Mouse (Mus musculus) layer of hippocampus, adult 18-20 months (tissue): ENCODE measurements around the gene Gm29735. TPM values are rescaled to one million over a fixed set of nuclear protein-coding genes. Genes with fewer than 3 reads are reported as not detected.
"Not testable (repeated sequence)": the region's sequence is repeated elsewhere in the genome, so short reads cannot be mapped to it uniquely, and the experiment has no call there.

Experiments
- DNase-seq, 2 experiments: peaks; one replicate each; pipeline ENCODE4 v3.0.0; 2022; ENCODE audit warnings: low spot score in 2 of 2
- long read RNA-seq: library from polyadenylated mRNA; stranded (forward); transcript quantifications from one replicate; pipeline ENCODE4 v2.0.0, GENCODE M21; 2021
- total RNA-seq, 2 experiments: library from RNA; stranded (reverse); gene quantifications; 2 replicates each; pipeline ENCODE4 v1.2.3; 2021

Gm29735 gene
- total RNA-seq: not detected
- long read RNA-seq: 0 reads

- DNase-seq: not testable (repeated sequence)
Observed at GRCm38 (mm10) chr7:142157013-142157412, at the start of gene Gm29735. Gene Gm29735 (minus strand): TSS chr7:142157113.

GRCm38 (mm10) chr7:142205488-142205887 lies 48.6 kb upstream of the Gm29735 start:
- DNase-seq: no peak

DNA sequence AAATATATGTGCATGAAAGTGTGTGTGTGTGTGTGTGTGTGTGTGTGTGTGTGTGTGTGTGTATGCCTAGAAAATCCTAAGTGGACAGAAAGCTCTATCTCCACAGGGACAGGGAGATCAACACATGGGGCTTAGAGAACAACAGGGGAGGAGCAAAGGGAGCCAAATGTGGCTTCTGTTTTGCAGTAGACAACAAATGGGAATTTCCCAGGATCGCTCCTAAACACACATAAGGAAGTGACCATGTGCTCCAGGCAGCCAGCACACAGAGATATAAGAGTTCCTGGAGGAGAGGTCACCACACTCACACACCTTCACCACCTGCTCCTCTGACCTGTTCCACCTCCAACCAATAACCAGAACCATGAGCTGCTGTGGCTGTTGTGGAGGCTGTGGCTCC lies 44.2 kb upstream of the Gm29735 start, which contains the start of gene Krtap5-3:
Gene Krtap5-3, plus strand, starts transcription at position 301 of the 400 bp plus-strand sequence.
- no peak for DNase-seq

DNA sequence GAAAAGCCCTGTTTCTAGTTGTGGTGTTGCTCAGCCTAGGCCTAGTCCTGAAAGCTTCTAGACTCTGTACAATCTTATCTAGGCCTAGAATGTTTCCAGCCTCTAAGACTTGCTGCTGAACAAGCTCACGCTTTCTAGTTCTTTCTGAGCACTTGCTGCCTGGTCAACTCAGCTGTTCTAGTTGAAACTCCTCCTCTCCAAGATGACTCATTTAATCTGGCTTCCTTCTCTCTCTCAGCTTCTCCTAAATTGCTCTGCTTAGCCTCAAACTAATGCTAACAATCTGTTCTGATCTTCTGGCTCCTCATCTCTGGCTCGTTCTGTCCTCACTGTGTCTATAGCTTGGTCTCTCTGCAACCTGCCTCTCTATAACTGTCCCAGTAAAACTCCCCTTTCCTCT lies 41.8 kb upstream of the Gm29735 start:
- peak in 1 of 2 experiments; percentile 7 for DNase-seq

- no peak for DNase-seq
Observed at GRCm38 (mm10) chr7:142190289-142190688, 33.4 kb upstream of the Gm29735 start, which contains the start of gene Gm10153. Gene Gm10153 (minus strand): TSS chr7:142190389.

DNA sequence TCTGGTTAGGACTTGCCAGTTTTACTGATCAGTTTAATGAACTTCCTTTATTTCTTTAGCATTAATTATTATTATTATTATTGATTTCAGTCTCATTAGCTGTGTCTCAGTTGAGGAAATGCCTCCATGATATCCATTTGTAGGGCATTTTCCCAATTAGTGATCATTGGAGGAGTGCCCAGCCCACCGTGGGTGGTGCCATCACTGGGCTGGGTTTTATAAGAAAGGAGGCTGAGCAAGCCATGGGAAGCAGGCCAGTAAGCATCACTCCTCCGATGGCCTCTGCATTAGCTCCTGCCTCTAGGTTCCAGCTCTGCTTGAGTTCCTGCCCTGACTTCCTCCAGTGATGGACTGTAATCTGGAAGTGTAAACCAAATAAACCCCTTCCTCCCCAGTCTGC lies 31.2 kb upstream of the Gm29735 start:
- DNase-seq: peak in 1 of 2 experiments; percentile 1

DNA sequence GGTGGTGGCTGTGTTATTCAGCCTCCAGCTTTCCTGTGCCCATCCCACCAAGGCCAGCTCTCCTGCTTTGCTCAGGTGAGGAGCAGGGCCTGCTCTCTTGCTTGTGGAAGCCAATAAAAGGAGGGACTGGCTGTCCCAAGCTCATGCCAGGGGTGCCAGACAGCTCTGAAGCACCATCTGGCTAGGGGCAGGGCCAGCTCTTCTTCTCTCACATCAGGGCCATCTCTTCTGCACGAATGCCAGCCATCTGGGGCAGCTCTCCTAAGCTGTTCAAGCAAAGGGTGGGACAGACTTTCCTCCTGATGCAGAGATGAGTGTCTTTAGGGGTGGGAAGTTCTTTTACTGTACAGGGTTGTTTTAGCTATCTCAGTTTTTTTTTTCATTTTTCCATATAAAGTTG lies 24.1 kb upstream of the Gm29735 start:
- no peak for DNase-seq

DNA sequence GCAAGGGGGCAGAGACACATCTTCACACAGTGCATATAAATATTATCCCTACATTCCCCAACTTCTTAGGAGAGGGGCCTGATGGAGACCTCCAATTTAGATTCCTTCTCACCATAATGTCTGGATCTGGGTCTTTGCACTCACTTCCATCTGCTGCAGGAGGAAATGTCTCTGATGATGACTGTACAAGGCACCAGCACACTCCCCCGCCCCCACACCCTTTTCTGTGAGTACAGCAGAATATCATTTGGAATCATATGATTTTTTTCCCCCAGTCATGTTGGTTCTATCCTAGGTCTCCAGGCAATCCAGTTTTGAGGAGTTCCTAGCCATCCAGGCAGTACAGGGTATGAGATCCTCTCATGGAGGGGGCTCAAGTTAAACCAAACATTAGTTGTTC lies 21.8 kb upstream of the Gm29735 start:
- peak in 1 of 2 experiments; percentile 33 for DNase-seq

GRCm38 (mm10) chr7:142175905-142176304 lies 19.0 kb upstream of the Gm29735 start, which contains the start of gene Krtap5-2:
Gene Krtap5-2 (minus strand): TSS chr7:142176005.
- not testable (repeated sequence) for DNase-seq

DNA sequence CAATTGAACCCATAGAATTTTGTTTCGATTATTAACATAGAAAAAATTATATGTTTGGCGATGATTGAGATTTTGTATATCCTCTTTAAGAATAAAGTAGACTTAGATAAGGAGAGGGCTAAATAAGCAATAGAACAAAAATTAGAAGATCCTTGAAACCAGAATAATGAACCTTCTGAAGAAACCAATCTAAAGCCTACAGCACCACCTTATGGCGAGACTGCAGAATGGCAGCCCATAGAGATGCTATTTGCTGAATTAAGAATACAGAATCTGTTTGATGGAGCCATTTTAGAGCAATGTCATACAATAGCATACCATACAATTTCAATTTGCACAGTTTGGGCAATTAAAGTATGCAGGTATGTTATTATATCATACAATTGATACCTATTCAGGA lies 12.9 kb upstream of the Gm29735 start:
- peak in 1 of 2 experiments; percentile 16 for DNase-seq

DNA sequence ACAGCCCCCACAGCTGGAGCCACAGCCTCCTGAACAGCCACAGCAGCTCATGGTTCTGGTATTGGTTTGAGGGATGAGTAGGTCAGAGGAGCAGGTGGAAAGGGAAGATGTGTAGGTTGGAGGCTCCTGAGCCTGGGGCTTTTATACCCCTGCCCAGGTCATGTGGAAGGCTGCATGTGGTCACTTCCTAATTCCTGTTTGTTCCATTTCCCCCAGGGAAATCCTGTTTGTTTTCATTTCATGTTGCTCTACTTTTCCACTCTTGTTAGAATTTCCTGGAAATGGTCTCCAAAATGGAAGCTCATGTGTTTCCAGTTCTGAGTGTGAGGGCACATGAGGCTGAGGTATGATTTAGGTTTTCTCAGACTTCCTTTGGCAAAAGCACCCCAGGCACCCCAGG lies 8.7 kb upstream of the Gm29735 start, which contains the start of gene Gm4553:
Gene Gm4553, minus strand, starts transcription at position 101 of the 400 bp plus-strand sequence.
- DNase-seq: not testable (repeated sequence)

DNA sequence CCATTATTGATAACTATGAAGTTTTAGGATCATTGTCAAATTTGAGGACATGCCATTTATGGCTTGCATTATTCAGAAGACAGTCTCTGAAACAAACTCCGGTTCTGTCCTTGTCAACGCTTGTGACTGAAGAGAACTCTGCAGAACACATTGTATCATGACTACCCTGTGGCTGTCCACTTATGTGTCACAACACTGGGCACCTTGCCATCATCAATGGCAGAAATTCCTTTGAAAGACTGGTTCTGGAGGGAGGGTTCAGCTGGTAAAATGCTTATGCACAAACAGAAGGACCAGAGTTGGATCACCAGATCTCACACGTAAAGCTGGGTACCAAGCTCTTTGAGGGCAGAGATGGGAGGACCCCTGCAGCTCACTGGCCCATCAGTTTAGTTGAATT lies 2.5 kb upstream of the Gm29735 start:
- DNase-seq: no peak

DNA sequence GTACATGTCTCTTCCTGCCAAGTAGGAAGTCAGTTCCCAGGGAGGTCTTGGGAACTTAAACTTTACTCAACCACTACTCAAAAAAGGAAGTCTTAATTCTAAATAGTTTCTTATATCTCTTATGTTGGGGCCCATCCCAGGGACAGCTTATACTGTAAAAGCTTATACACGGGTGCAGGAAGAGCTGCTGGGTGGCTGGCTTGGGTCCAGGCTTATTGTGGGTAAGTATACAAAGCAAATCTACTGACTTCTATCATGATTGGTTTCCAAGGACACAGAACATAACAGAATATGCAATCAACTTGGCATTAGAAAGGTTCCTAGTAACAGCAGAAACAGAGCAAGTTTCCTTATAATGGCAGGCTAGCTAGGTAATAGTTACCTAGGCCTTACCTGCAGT lies 1.6 kb downstream of the Gm29735 start:
- no peak for DNase-seq

GRCm38 (mm10) chr7:142152191-142152590 lies 4.7 kb downstream of the Gm29735 start:
- no peak for DNase-seq

GRCm38 (mm10) chr7:142148633-142149032 lies 8.3 kb downstream of the Gm29735 start:
- no peak for DNase-seq

DNA sequence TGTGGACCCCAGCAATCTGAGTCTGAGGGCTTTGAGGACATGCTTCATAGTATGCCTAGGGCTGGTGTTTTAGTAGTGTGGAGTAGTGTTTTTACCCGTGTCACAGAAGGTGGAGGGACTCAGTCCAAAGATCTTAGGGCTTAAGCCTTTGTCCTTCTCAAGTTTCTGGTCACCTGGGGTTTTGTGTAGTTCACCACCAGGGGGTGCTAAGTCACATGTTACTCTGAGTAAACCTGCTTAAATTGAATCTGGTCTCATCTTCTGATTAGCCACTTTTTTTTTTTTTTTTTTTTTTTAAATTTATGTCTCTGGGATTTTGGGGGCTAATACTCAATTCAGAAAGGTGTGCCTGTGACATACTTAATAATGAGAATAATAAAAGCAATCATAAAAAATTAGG lies 10.9 kb downstream of the Gm29735 start:
- DNase-seq: peak in 1 of 2 experiments; percentile 59

DNA sequence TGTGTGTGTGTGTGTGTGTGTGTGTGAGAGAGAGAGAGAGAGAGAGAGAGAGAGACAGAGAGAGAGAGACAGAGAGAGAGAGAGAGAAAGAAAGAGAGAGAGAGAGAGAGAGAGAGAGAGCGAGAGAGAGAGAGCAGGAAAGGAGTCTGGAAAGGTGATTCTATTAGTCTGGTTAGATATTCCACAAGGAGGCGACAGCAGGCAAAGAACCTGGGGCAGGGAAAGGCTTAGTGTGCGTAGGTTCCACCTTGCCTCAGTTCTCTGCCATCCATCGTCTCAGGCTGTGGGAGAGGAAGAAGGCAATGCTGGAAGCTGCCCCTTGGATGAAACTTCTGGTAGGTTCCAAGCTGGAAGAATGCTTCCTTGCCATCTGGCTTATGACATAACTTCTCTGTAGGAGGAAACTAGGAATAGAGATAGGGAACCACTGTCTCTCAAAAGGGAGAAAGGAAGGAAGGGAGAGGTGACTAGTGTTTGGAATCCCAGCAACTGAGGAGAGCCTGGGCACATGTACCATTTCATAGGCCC lies 11.4 kb downstream of the Gm29735 start:
- DNase-seq: peak in 1 of 2 experiments; percentile 2

DNA sequence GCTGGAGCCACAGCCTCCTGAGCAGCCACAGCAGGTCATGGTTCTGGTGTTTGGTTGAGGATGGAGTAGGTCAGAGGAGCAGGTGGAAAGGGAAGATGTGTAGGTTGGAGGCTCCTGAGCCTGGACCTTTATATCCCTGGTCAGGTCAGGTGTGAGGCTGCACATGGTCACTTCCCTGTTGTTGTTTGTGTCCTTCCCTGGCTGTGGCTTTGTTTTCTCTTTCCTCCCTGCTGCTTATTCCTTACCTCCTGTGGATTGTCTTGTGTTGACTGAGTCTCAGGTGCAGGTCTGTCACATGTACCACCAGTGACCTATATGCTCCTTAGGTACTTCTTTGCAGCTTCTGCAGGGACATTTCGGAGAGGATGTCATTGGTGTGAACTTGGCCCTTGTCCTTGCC lies 12.4 kb downstream of the Gm29735 start, which contains the start of gene Gm45337:
Gene Gm45337, minus strand, starts transcription at position 101 of the 400 bp plus-strand sequence.
- DNase-seq: no peak

DNA sequence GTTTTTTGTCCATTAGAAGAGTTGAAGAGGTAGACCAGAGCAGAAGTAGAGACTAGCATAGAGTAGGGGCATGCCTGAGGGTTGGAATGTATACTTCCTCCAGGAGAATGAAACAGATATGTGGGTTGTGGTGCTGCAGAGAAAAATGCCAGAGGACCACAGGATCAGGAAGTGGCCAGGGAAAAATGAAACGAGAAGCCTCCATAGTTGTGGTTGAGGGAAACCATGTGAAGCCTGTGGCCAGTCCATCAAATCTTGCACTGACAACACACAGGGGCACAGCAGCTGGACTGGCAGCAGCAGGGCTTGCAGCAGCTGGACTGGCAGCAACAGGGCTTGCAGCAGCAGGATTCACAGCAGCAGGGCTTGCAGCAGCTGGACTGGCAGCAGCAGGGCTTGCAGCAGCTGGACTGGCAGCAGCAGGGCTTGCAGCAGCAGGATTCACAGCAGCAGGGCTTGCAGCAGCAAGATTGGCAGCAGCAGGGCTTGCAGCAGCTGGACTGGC lies 13.4 kb downstream of the Gm29735 start:
- DNase-seq: not testable (repeated sequence)

GRCm38 (mm10) chr7:142140696-142141095 lies 16.2 kb downstream of the Gm29735 start:
- DNase-seq: no peak

DNA sequence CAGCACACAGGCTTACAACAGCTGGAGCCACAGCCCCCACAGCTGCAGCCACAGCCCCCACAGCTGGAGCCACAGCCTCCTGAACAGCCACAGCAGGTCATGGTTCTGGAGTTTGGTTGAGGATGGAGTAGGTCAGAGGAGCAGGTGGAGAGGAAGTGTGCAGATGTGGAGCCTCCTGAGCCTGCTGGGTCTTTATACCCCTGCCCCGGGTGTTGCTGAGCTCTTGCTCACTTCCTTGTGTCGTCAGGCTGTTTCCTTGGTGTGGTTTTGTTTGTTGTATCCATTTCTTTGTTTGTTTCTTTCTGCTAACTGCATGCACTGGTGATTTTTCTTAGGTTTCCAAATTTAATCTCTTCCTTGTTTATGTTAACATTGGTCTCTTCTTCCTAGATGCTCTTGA lies 21.0 kb downstream of the Gm29735 start, which contains the start of gene Gm39115:
Gene Gm39115, minus strand, starts transcription at position 101 of the 400 bp plus-strand sequence.
- DNase-seq: not testable (repeated sequence)

- DNase-seq: peak; percentile 7 to 10
Observed at GRCm38 (mm10) chr7:142134206-142134995, 22.5 kb downstream of the Gm29735 start.
